Mouse (Mus musculus): Measurements from ENCODE around the gene Tprgl. TPM values are rescaled to one million over a fixed set of nuclear protein-coding genes. Genes with fewer than 3 reads are reported as not detected.

Tprgl gene
- polyA plus RNA-seq, 1 experiment from 2014 or later = 117 TPM

DNA sequence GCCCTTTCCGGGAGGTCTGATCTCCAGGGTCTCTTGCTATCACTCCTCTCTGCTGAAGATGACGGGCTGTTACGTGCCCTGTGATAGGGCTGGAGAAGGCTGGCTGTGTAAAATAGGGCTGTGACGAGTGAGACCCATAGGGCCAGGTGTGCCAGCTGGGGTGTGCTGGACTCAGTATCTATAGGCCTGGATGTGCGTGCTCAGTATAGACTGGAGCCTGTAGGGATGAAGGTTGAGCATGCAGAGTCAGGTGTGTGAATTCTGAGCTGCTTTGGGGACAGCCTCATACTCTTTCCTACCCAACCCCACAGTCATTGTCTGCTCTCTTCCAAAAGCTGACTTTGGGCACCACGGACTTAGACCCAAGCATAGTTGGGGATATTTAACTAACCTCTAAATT, 37.5 kb upstream of the Tprgl start:
- peaks cover 13% of the 10 kb centered on the region for H3K4me1 ChIP-seq (ENCODE audit: control insufficient read depth, insufficient read depth, low read length)
- H3K27ac ChIP-seq (replicated peaks; ENCODE audit: low read depth, low read length) = peak overlapping the region; percentile 39; the same call in 1 of the 2 replicates
- ATAC-seq (replicated peaks; ENCODE audit: insufficient number of reproducible peaks, low FRiP score, low TSS enrichment, low read depth) (0 out of 2 replicates have a peak, but pooled peaks have one; percentile 44), DNase-seq (ENCODE audit: low spot score) (no peak)
- WGBS = 30% methylated on average over 6 of the region's 6 CpGs
- H3K27me3 ChIP-seq (ENCODE audit: control insufficient read depth, insufficient read depth, low read length) = no peaks in the 10 kb centered on the region
- no peak overlapping the region for H3K4me2 ChIP-seq (ENCODE audit: low read depth, low read length)
- no peak overlapping the region for H3K9ac ChIP-seq (replicated peaks; ENCODE audit: low read length)
- no peaks in the 10 kb centered on the region; the same call in 1 of the 2 replicates for H3K36me3 ChIP-seq (replicated peaks; ENCODE audit: control insufficient read depth, insufficient read depth, low read depth, low read length)
- no peaks in the 10 kb centered on the region for H3K9me3 ChIP-seq (replicated peaks; ENCODE audit: control insufficient read depth, low read length)
- H3K4me3 ChIP-seq (ENCODE audit: low read depth, low read length) = no peak overlapping the region

GRCm38 (mm10) chr4:154188948-154189347, 28.5 kb upstream of the Tprgl start:
- Histone ChIP-seq H3K9me3 (replicated peaks; ENCODE audit: control insufficient read depth, low read length) (no peaks in the 10 kb centered on the region), H3K27ac (replicated peaks; ENCODE audit: low read depth, low read length) (no peak overlapping the region), H3K36me3 (replicated peaks; ENCODE audit: control insufficient read depth, insufficient read depth, low read depth, low read length) (no peaks in the 10 kb centered on the region; the same call in 1 of the 2 replicates), H3K4me3 (ENCODE audit: low read depth, low read length) (no peak overlapping the region), H3K4me1 (ENCODE audit: control insufficient read depth, insufficient read depth, low read length) (no peaks in the 10 kb centered on the region), H3K4me2 (ENCODE audit: low read depth, low read length) (no peak overlapping the region), H3K27me3 (ENCODE audit: control insufficient read depth, insufficient read depth, low read length) (no peaks in the 10 kb centered on the region), H3K9ac (replicated peaks; ENCODE audit: low read length) (no peak overlapping the region)
- DNase-seq (ENCODE audit: low spot score) (no peak), ATAC-seq (replicated peaks; ENCODE audit: insufficient number of reproducible peaks, low FRiP score, low TSS enrichment, low read depth) (no peak)
- WGBS = 69% methylated on average over 8 of the region's 8 CpGs

DNA sequence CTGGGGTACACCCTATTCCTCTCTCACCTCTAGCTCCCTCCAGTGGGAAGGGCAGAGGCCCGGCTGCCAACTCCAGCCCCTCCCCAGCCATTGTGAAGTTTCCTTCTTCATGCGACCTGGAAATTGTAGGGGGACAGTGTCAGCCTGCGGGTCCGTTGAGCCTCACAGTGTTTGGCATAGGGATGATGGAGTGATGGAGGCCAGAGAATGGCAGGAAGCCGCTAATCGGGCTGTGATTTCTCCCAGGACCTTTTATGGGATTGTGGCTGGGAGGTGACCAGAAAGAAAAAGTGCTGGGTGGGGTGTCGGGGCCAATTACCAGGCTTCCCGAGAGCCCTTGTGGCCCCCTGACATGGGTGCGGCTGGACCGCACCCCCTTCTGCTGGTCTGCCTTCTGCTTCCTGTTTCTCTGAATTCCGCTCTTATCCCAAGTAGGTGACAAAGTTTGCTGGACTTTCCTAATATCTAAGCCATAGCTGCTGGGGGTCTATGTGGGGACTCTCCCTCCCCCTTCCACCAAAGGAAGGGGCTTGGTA, 25.6 kb upstream of the Tprgl start:
- no peaks in the 10 kb centered on the region for H3K9me3 ChIP-seq (replicated peaks; ENCODE audit: control insufficient read depth, low read length)
- H3K4me3 ChIP-seq (ENCODE audit: low read depth, low read length) = no peak overlapping the region
- no peak overlapping the region for H3K27ac ChIP-seq (replicated peaks; ENCODE audit: low read depth, low read length)
- 82% methylated on average over 11 of the region's 11 CpGs for WGBS
- no peak for ATAC-seq (replicated peaks; ENCODE audit: insufficient number of reproducible peaks, low FRiP score, low TSS enrichment, low read depth)
- no peak for DNase-seq (ENCODE audit: low spot score)
- no peaks in the 10 kb centered on the region for H3K27me3 ChIP-seq (ENCODE audit: control insufficient read depth, insufficient read depth, low read length)
- no peak overlapping the region for H3K9ac ChIP-seq (replicated peaks; ENCODE audit: low read length)
- H3K4me2 ChIP-seq (ENCODE audit: low read depth, low read length) = no peak overlapping the region
- no peaks in the 10 kb centered on the region for H3K4me1 ChIP-seq (ENCODE audit: control insufficient read depth, insufficient read depth, low read length)
- 0 out of 2 replicates have a peak, but pooled peaks cover 2% of the 10 kb centered on the region for H3K36me3 ChIP-seq (replicated peaks; ENCODE audit: control insufficient read depth, insufficient read depth, low read depth, low read length)

DNA sequence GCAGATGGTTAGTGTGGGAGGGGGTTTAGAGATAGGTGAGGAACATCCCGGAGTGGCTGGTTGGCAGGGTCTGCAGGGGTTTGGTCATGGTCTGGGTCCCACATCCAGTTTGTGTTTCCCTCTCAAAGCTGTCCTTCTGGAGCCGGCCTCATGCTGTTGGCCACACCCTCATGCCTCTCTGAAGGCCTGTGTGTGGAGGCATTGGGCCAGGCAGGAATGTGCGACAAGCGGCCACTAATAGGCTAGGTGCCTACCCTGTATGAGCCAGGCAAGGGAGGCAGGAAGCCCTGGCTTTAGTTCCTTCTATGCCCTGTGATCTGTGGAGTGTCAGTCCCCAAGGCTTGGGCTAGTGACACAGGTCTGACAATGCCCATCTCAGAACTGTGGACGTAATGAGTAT, 24.5 kb upstream of the Tprgl start:
- 82% methylated on average over 5 of the region's 5 CpGs for WGBS
- Histone ChIP-seq H3K4me2 (ENCODE audit: low read depth, low read length) (no peak overlapping the region), H3K4me1 (ENCODE audit: control insufficient read depth, insufficient read depth, low read length) (no peaks in the 10 kb centered on the region), H3K9ac (replicated peaks; ENCODE audit: low read length) (no peak overlapping the region), H3K27me3 (ENCODE audit: control insufficient read depth, insufficient read depth, low read length) (no peaks in the 10 kb centered on the region), H3K36me3 (replicated peaks; ENCODE audit: control insufficient read depth, insufficient read depth, low read depth, low read length) (0 out of 2 replicates have a peak, but pooled peaks cover 2% of the 10 kb centered on the region), H3K4me3 (ENCODE audit: low read depth, low read length) (no peak overlapping the region), H3K27ac (replicated peaks; ENCODE audit: low read depth, low read length) (no peak overlapping the region), H3K9me3 (replicated peaks; ENCODE audit: control insufficient read depth, low read length) (no peaks in the 10 kb centered on the region)
- DNase-seq (ENCODE audit: low spot score) (no peak), ATAC-seq (replicated peaks; ENCODE audit: insufficient number of reproducible peaks, low FRiP score, low TSS enrichment, low read depth) (no peak)

DNA sequence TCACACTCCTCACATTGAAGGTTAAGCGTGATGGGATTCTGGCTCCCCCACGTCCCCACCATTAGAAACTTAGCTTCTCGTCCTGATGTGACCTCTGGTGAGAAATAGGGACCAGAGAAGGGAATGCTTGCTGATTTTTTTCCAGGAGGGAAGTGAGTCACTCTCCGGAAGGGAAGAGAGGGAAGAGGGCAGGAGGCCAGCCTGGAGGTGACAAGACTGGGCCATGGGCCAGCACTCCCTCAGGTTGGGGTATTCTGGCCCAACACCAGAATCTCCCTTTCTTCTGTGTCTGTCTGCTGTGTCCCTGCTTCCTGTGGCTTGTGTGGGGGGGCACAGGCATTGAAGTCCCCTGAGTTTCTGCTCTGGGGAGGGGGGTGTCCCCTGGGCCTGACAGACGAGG, 23.1 kb upstream of the Tprgl start:
- Histone ChIP-seq H3K4me1 (ENCODE audit: control insufficient read depth, insufficient read depth, low read length) (no peaks in the 10 kb centered on the region), H3K9me3 (replicated peaks; ENCODE audit: control insufficient read depth, low read length) (no peaks in the 10 kb centered on the region), H3K4me2 (ENCODE audit: low read depth, low read length) (no peak overlapping the region), H3K9ac (replicated peaks; ENCODE audit: low read length) (no peak overlapping the region), H3K4me3 (ENCODE audit: low read depth, low read length) (no peak overlapping the region), H3K36me3 (replicated peaks; ENCODE audit: control insufficient read depth, insufficient read depth, low read depth, low read length) (0 out of 2 replicates have a peak, but pooled peaks cover 2% of the 10 kb centered on the region), H3K27me3 (ENCODE audit: control insufficient read depth, insufficient read depth, low read length) (no peaks in the 10 kb centered on the region), H3K27ac (replicated peaks; ENCODE audit: low read depth, low read length) (no peak overlapping the region)
- ATAC-seq (replicated peaks; ENCODE audit: insufficient number of reproducible peaks, low FRiP score, low TSS enrichment, low read depth) = no peak
- DNase-seq (ENCODE audit: low spot score) = no peak
- 70% methylated on average over 5 of the region's 5 CpGs for WGBS

- no peak for DNase-seq (ENCODE audit: low spot score)
- Histone ChIP-seq H3K4me1 (ENCODE audit: control insufficient read depth, insufficient read depth, low read length) (no peaks in the 10 kb centered on the region), H3K9ac (replicated peaks; ENCODE audit: low read length) (no peak overlapping the region), H3K27ac (replicated peaks; ENCODE audit: low read depth, low read length) (no peak overlapping the region), H3K4me2 (ENCODE audit: low read depth, low read length) (no peak overlapping the region), H3K9me3 (replicated peaks; ENCODE audit: control insufficient read depth, low read length) (no peaks in the 10 kb centered on the region), H3K27me3 (ENCODE audit: control insufficient read depth, insufficient read depth, low read length) (no peaks in the 10 kb centered on the region), H3K36me3 (replicated peaks; ENCODE audit: control insufficient read depth, insufficient read depth, low read depth, low read length) (0 out of 2 replicates have a peak, but pooled peaks cover 2% of the 10 kb centered on the region), H3K4me3 (ENCODE audit: low read depth, low read length) (no peak overlapping the region)
- no peak for ATAC-seq (replicated peaks; ENCODE audit: insufficient number of reproducible peaks, low FRiP score, low TSS enrichment, low read depth)
- 85% methylated on average over 7 of the region's 7 CpGs for WGBS
Observed at GRCm38 (mm10) chr4:154181001-154181400, 20.5 kb upstream of the Tprgl start.

DNA sequence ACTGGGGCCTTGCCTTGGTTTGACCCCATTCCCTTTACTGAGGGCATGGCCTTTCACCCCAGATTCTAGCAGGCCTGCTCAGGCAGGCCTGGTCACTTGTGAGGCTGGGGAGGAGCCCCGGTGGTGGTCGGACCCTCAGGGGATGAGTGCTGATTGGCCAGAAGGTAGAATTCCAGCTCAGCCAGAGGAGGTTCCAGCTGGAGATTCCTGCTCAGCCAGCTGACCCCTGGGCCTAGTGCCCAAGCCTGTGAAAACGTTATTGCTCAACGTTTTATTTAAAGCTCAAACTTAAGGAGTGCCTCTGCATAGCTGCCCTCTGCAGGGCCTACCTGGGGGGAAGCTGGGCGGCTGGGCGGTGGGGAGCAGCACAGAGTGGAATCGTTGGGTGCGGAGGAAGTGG, 16.8 kb upstream of the Tprgl start:
- no peak overlapping the region for H3K4me2 ChIP-seq (ENCODE audit: low read depth, low read length)
- no peaks in the 10 kb centered on the region for H3K9me3 ChIP-seq (replicated peaks; ENCODE audit: control insufficient read depth, low read length)
- H3K27ac ChIP-seq (replicated peaks; ENCODE audit: low read depth, low read length) = no peak overlapping the region
- H3K9ac ChIP-seq (replicated peaks; ENCODE audit: low read length) = no peak overlapping the region
- H3K4me3 ChIP-seq (ENCODE audit: low read depth, low read length) = no peak overlapping the region
- DNase-seq (ENCODE audit: low spot score) = no peak
- no peaks in the 10 kb centered on the region for H3K27me3 ChIP-seq (ENCODE audit: control insufficient read depth, insufficient read depth, low read length)
- no peak for ATAC-seq (replicated peaks; ENCODE audit: insufficient number of reproducible peaks, low FRiP score, low TSS enrichment, low read depth)
- 49% methylated on average over 8 of the region's 8 CpGs for WGBS
- H3K36me3 ChIP-seq (replicated peaks; ENCODE audit: control insufficient read depth, insufficient read depth, low read depth, low read length) = no peaks in the 10 kb centered on the region
- H3K4me1 ChIP-seq (ENCODE audit: control insufficient read depth, insufficient read depth, low read length) = peaks cover 5% of the 10 kb centered on the region

DNA sequence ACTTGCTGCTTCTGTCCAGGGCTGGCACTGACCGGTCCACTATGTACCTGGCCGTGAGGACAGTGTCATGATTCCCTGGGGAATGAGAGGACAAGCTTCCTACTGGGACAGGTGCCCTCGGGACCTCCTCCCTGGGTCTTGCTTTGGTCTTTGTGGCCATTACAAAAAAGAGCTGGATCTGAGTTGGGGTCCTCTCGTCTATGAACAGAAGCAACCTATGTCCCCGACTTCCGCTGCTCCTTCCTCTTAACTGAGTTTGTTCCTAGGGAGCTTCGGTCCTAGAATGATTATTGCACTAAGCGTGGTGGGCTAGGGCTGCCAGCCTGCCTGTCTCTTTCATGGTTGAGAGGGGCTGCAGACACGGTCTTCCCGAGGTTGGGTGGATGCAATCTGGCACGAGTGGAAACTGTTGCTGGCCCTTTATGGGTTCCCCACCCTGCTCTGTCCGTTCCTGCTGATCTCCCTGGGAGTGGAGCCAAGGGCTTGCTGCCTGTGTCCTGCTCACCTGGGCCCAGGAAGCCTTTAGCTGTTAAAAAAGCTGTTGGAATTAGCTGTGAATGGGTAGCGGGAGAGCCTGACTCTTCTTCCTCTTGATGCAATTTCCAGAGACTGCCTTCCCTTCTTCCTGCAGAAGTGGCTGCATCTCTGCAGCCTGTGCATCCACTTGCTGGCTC, 11.6 kb upstream of the Tprgl start:
- Histone ChIP-seq H3K4me1 (ENCODE audit: control insufficient read depth, insufficient read depth, low read length) (peaks cover 16% of the 10 kb centered on the region), H3K4me3 (ENCODE audit: low read depth, low read length) (peak overlapping the region; percentile 70), H3K27ac (replicated peaks; ENCODE audit: low read depth, low read length) (no peak overlapping the region), H3K36me3 (replicated peaks; ENCODE audit: control insufficient read depth, insufficient read depth, low read depth, low read length) (no peaks in the 10 kb centered on the region), H3K9ac (replicated peaks; ENCODE audit: low read length) (peak overlapping the region; percentile 72), H3K27me3 (ENCODE audit: control insufficient read depth, insufficient read depth, low read length) (peaks cover 11% of the 10 kb centered on the region; the same call in 1 of the 2 replicates), H3K4me2 (ENCODE audit: low read depth, low read length) (peak overlapping the region; percentile 95), H3K9me3 (replicated peaks; ENCODE audit: control insufficient read depth, low read length) (no peaks in the 10 kb centered on the region)
- ATAC-seq (replicated peaks; ENCODE audit: insufficient number of reproducible peaks, low FRiP score, low TSS enrichment, low read depth) = no peak
- no peak for DNase-seq (ENCODE audit: low spot score)
- WGBS = 33% methylated on average over 13 of the region's 13 CpGs
